Mouse (Mus musculus): ENCODE results near the gene Olfr651. TPM values are rescaled to one million over a fixed set of nuclear protein-coding genes. Genes with fewer than 3 reads are reported as not detected.

Gene Olfr651
- polyA plus RNA-seq, 1 experiment from 2014 or later = not detected

Other genes with a start within 250 kb of the Olfr651 start
- gene Trim12a, start 234.7 kb upstream of the Olfr651 start, polyA plus RNA-seq (2018) = 29.2 to 58.7 TPM (median 53.4 TPM) in 3 replicates
- gene Trim34b, start 220.7 kb upstream of the Olfr651 start, polyA plus RNA-seq (2018) = 0.25 to 0.33 TPM (median 0.26 TPM) in 3 replicates
- gene Trim12c, start 196.8 kb upstream of the Olfr651 start, polyA plus RNA-seq (2018) = 23.2 to 52.7 TPM (median 27.6 TPM) in 3 replicates
- gene Trim30b, start 180.2 kb upstream of the Olfr651 start, polyA plus RNA-seq (2018) = 1.1 to 4.5 TPM (median 1.8 TPM) in 3 replicates
- 8.9 to 43.2 TPM (median 17.1 TPM) in 3 replicates for gene Trim30c, start 149.3 kb upstream of the Olfr651 start, polyA plus RNA-seq (2018)
- gene Trim30a, start 84.9 kb upstream of the Olfr651 start, polyA plus RNA-seq (2018) = 101 to 215 TPM (median 103 TPM) in 3 replicates
- 39.9 to 81.2 TPM (median 40.8 TPM) in 3 replicates for gene Trim30d, start 42.3 kb upstream of the Olfr651 start, polyA plus RNA-seq (2018)
- not detected in 3 replicates for gene Olfr652, start 10.8 kb downstream of the Olfr651 start, polyA plus RNA-seq (2018)
- not detected in 3 replicates for gene Olfr653, start 27.2 kb downstream of the Olfr651 start, polyA plus RNA-seq (2018)
- not detected in 3 replicates for gene Olfr654, start 36.9 kb downstream of the Olfr651 start, polyA plus RNA-seq (2018)
- gene Olfr655, start 51.6 kb downstream of the Olfr651 start, polyA plus RNA-seq (2018) = not detected in 3 replicates
- gene Olfr656, start 63.8 kb downstream of the Olfr651 start, polyA plus RNA-seq (2018) = not detected in 3 replicates
- not detected in 3 replicates for gene Olfr657, start 74.7 kb downstream of the Olfr651 start, polyA plus RNA-seq (2018)
- gene Olfr658, start 97.2 kb downstream of the Olfr651 start, polyA plus RNA-seq (2018) = 0.07 TPM in 1 of 3 replicates, not detected in the others
- not detected in 3 replicates for gene Olfr659, start 116.6 kb downstream of the Olfr651 start, polyA plus RNA-seq (2018)
- gene Olfr661, start 136.4 kb downstream of the Olfr651 start, polyA plus RNA-seq (2018) = not detected in 3 replicates
- gene Usp17le, start 227.3 kb downstream of the Olfr651 start, polyA plus RNA-seq (2018) = not detected in 3 replicates

Data from macrophage (primary cell).